Mouse (Mus musculus) hindbrain, embryonic 15.5 days (tissue): Measurements from ENCODE around the gene Vcp. TPM values are rescaled to one million over a fixed set of nuclear protein-coding genes. Genes with fewer than 3 reads are reported as not detected.

ENCODE experiments used
- ATAC-seq: fragments of 200-750 bp; cut with Nextera tagmentation; 2 replicates; pipeline ENCODE4 v1.8.0; 2017; ENCODE audit warnings: low read depth, moderate number of reproducible peaks, moderate TSS enrichment; ENCODE audit not compliant: low FRiP score
- H3K27ac ChIP-seq: fragments of 300-500 bp; sonication (generic); replicated peaks from 2 replicates; pipeline ENCODE4 v1.5.1; 2015; ENCODE audit warnings: mild to moderate bottlenecking, inconsistent platforms
- H3K27me3 ChIP-seq: fragments of 300-500 bp; sonication (generic); 2 replicates; pipeline ENCODE4 v1.6.1; 2015; ENCODE audit warnings: control low read depth, inconsistent platforms
- H3K36me3 ChIP-seq: fragments of 300-500 bp; sonication (generic); 2 replicates; pipeline ENCODE4 v1.6.1; 2015; ENCODE audit warnings: control low read depth, inconsistent platforms
- H3K4me1 ChIP-seq: fragments of 300-500 bp; sonication (generic); replicated peaks from 2 replicates; pipeline ENCODE4 v1.6.1; 2015; ENCODE audit warnings: control low read depth, inconsistent platforms
- H3K4me2 ChIP-seq: fragments of 300-500 bp; sonication (generic); 2 replicates; pipeline ENCODE4 v1.6.1; 2015; ENCODE audit warnings: moderate library complexity, mild to moderate bottlenecking, inconsistent platforms
- H3K4me3 ChIP-seq: fragments of 300-500 bp; sonication (generic); 2 replicates; pipeline ENCODE4 v1.5.1; 2015; ENCODE audit warnings: mild to moderate bottlenecking, inconsistent platforms
- H3K9ac ChIP-seq: fragments of 300-500 bp; sonication (generic); 2 replicates; pipeline ENCODE4 v1.6.1; 2015; ENCODE audit warnings: inconsistent platforms
- H3K9me3 ChIP-seq: fragments of 300-500 bp; sonication (generic); 2 replicates; pipeline ENCODE4 v1.6.1; 2016; ENCODE audit warnings: control low read depth, inconsistent platforms
- WGBS: fragments of 180-500 bp; shearing (Covaris S2); methylation state at CpG from one replicate; pipeline ENCODE4 v1.1.7; 2015; 5-methylcytosine and 5-hydroxymethylcytosine counted together
- polyA plus RNA-seq: library from polyadenylated mRNA; unstranded; fragments of >200 nt; fragmentation: Nextera tagmentation; extraction: Ambion mirVana; gene quantifications from 2 replicates; pipeline ENCODE4 v1.2.1, GENCODE M21; 2015

Vcp gene
- polyA plus RNA-seq, 1 experiment from 2014 or later = 469 TPM

DNA sequence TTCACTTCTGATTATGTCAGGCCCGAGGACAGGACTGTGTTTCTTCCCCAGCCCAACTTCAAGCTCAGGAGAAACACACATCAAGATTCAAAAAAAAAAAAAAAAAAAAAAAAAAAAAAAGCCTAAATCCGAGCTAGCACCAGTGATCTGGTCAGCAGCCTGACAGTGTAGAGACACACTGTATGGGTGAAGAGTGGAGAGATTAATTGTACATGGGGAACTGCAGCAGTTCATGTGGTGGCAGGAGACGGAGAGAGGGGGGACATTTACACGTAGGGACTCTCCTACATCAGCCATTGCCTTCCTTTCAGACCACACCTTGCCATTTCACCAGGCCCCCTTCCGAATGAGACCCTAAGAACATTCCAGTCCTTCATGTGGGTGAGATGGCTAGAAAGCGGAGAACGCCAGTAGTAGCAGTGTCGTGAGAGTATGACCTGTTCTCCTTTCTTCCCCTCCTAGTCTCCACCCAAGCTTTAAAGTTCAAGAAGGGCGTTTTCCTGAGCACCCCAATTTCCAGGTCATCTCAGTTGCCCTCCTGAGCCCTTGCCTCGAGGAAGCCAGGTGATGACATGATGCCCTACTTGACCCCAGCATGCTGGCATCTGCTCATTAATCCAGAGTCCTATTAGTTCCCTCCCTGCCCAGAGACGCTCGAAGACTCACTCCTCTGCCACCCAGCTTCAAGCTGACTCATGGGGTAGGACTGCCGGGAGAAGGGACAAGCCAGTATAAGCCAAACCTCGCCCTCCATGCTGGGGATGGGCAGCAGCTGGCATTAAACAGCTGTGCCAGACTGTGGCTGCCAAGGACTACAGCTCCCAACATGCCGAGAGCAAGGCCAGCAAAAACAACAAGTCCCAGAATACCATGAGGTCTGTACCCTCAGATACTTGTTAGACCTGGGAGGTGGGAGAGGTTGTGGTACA, 38.5 kb upstream of the Vcp start:
- no peaks in the 10 kb centered on the region for H3K9me3 ChIP-seq
- peak overlapping the region; percentile 82; the same call in 1 of the 2 replicates for H3K27ac ChIP-seq
- ATAC-seq = no peak

DNA sequence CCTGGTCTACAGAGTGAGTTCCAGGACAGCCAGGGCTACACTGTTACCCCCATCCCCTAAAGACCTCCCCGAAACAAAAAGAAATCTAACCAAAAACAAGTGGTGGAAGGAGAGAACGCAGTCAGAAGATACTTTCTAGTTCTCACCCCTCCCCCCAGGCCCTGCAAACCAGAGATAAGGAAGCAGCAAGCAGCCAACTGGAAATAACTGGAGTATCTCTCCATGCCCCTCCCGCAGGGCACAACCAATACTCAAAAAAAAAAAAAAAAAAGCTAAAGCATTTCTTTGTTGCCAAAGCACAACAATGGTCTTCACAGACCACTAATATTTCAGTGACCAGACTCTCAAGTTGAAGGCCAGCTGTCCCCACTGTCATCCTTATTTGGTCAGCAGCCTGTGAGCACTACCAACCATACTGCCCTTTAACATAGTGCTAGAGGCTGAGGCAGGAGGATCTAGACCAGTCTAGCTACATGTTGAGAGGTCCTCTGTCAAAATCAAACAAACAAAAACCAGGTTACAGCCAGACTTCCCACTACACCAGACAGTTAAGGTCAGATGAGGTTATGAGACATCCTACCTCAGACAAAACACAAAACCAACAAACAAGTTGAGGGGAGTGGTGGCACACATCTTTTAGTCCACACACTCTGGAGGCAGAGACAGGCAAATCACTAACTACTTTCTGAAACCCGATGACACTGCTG, 37.7 kb upstream of the Vcp start:
- Histone ChIP-seq H3K9ac (no peak overlapping the region), H3K27ac (no peak overlapping the region), H3K36me3 (peaks cover 33% of the 10 kb centered on the region), H3K4me2 (peak overlapping the region; percentile 82), H3K4me3 (no peak overlapping the region), H3K9me3 (no peaks in the 10 kb centered on the region), H3K27me3 (no peaks in the 10 kb centered on the region), H3K4me1 (peaks cover 33% of the 10 kb centered on the region)
- WGBS = 70% methylated on average over 4 of the region's 4 CpGs
- no peak for ATAC-seq

More for the DNA sequence above, 38.5 kb upstream of the Vcp start:
- peak overlapping the region; percentile 94 for H3K4me3 ChIP-seq
- H3K27me3 ChIP-seq = no peaks in the 10 kb centered on the region
- H3K9ac ChIP-seq = peak overlapping the region; percentile 82
- 55% methylated on average over 15 of the region's 15 CpGs for WGBS
- peaks cover 25% of the 10 kb centered on the region for H3K36me3 ChIP-seq
- peak overlapping the region; percentile 82 for H3K4me2 ChIP-seq
- H3K4me1 ChIP-seq = peaks cover 41% of the 10 kb centered on the region

DNA sequence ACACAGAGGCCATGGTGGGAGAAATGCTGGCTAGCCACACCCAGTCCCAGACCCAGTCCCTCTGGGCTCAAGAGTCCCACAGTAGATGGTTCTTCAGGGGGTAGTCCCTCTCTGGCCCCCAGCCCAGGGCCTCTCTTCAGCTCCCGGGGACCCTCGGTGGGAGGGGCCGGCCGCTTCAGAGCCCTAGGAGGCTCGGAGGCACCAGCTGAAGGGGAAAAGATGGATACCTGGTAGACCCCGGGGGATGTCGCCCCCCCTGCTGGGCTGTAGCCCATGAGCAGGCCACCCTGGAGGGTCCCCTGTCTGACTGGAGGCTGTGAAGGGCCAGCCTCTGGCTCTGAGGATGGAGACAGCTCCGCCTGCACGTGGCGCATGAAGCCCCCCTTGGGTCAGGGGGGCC, 36.0 kb upstream of the Vcp start:
- no peak overlapping the region for H3K9ac ChIP-seq
- ATAC-seq = no peak
- peaks cover 33% of the 10 kb centered on the region for H3K36me3 ChIP-seq

DNA sequence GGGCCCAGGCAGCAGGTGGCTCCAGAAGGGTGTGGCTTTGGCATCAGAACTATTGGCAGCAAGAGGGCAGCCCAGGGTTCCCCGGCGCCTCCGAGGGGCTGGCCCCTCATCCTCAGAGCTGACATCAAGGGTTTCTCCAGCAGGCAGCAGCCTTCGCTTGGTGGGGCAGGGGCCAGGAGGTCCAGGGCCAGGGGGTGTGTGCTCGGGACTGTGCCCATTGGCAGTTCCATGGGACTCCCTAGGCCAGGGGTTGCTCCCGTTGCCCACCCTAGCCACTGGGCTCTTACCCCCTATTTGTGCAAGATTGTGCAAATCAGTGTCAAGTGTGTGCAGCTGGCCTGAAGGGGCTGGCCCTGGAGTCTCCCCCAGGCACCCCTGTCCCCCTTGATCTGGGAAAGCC, 35.5 kb upstream of the Vcp start:
- H3K4me1 ChIP-seq = peaks cover 43% of the 10 kb centered on the region
- H3K27me3 ChIP-seq = no peaks in the 10 kb centered on the region
- no peak overlapping the region for H3K4me2 ChIP-seq
- H3K27ac ChIP-seq = no peak overlapping the region
- H3K4me3 ChIP-seq = no peak overlapping the region
- 92% methylated on average over 6 of the region's 6 CpGs for WGBS
- peaks cover 33% of the 10 kb centered on the region for H3K36me3 ChIP-seq
- ATAC-seq = no peak
- no peak overlapping the region for H3K9ac ChIP-seq
- H3K9me3 ChIP-seq = no peaks in the 10 kb centered on the region

More for the DNA sequence above, 36.0 kb upstream of the Vcp start:
- Histone ChIP-seq H3K27ac (no peak overlapping the region), H3K27me3 (no peaks in the 10 kb centered on the region), H3K4me2 (no peak overlapping the region), H3K4me3 (no peak overlapping the region), H3K4me1 (peaks cover 44% of the 10 kb centered on the region), H3K9me3 (no peaks in the 10 kb centered on the region)
- 87% methylated on average over 10 of the region's 10 CpGs for WGBS

DNA sequence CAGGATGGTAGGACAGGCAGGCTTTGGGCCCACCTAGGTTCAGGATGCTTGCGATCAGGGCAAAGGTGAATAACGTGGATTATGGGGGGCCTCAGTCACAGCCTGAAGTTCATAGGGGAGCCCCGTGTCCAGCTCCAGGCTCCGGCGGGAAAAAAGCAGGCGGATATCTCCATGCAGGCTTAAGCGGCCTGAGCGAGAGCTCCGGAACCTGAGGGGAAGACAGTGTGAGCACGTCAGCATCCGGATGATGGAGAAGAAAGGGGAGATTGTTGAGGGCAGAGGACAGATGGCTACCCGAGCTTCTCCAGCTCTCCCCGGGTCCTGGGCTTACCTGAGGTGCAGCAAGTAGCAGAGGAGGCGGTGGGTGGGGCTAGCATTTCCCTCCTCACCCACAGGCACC, 33.2 kb upstream of the Vcp start:
- H3K9ac ChIP-seq = no peak overlapping the region
- H3K9me3 ChIP-seq = no peaks in the 10 kb centered on the region
- H3K27me3 ChIP-seq = no peaks in the 10 kb centered on the region
- peaks cover 39% of the 10 kb centered on the region for H3K4me1 ChIP-seq
- H3K4me2 ChIP-seq = no peak overlapping the region
- ATAC-seq = no peak
- 85% methylated on average over 14 of the region's 14 CpGs for WGBS
- H3K27ac ChIP-seq = no peak overlapping the region
- H3K36me3 ChIP-seq = peaks cover 38% of the 10 kb centered on the region
- H3K4me3 ChIP-seq = no peak overlapping the region

DNA sequence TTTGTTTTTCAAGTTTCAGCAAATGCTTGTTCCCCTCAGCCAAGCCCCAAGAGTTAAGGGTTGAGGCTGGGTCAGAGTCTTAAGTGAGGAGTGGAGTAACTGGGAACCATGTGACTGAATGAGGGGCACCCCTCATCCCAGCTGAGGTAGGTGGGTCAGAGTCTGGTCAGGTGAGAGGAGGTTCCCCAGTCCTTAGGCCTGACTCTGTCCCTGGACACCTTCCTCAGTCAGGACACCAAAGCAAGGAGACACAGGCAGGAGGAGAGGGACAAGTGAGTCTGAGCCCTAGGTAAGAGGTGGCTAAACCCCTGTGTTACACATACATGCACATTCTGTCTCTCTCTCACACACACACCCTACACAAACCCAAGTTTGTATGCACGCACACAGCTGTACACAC, 32.2 kb upstream of the Vcp start:
- 100% methylated on average over 1 of the region's 1 CpGs for WGBS

DNA sequence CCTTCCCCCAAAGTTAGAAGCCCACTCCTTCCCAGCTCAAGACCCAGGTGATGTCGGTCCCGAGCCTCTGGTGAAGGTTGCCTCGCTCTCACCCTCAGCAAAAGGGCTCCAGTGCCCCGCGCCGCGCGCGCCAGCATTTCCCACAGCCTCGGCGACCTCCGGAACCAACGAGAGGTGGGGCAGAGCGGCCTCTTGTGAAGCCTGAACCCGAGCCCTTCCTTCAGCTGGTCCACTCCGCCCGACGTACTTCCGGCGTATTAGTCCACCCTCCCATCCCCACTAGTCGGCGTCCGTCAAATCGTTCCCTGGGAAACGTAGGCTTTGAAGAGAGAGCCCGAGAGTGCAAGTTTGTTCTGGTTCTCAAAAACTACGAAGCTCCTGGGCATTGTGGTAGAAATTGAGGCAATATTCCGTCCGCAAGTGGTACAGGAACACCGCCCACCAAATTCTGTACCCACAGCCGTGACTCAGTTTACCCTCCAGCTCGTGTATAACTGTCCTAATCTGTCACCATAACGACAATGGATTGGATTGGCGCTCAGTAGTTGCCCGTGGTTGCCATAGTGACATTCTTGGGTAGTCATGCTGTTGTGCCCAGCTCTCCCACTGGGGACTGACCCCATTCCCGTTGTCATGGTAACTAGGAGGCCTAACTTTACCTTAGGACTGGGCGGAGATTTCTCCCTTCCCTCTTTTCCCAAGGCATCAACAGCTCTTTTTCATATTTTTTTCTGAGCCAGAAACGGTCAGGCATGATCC, 31.1 kb upstream of the Vcp start, which contains the start of gene Stoml2:
TSS of gene Stoml2 (minus strand) at position 474 of the 759 bp plus-strand sequence.
- Histone ChIP-seq H3K27ac (peak within 1 kb of the TSS; percentile 84), H3K36me3 (peaks cover 49% of the 10 kb centered on the region), H3K9ac (peak within 1 kb of the TSS; percentile 92), H3K4me3 (peak within 1 kb of the TSS; percentile 83), H3K9me3 (no peaks in the 10 kb centered on the region), H3K27me3 (no peaks in the 10 kb centered on the region), H3K4me2 (peak within 1 kb of the TSS; percentile 71), H3K4me1 (peaks cover 24% of the 10 kb centered on the region)
- peak; percentile 96 for ATAC-seq
- WGBS = under 1% methylated on average over 38 of the region's 38 CpGs

More for the DNA sequence above, 32.2 kb upstream of the Vcp start:
- Histone ChIP-seq H3K9me3 (no peaks in the 10 kb centered on the region), H3K27me3 (no peaks in the 10 kb centered on the region), H3K27ac (peak overlapping the region; percentile 84; the same call in 1 of the 2 replicates), H3K4me3 (no peak overlapping the region), H3K9ac (no peak overlapping the region), H3K36me3 (peaks cover 44% of the 10 kb centered on the region), H3K4me1 (peaks cover 29% of the 10 kb centered on the region), H3K4me2 (no peak overlapping the region)
- no peak for ATAC-seq

DNA sequence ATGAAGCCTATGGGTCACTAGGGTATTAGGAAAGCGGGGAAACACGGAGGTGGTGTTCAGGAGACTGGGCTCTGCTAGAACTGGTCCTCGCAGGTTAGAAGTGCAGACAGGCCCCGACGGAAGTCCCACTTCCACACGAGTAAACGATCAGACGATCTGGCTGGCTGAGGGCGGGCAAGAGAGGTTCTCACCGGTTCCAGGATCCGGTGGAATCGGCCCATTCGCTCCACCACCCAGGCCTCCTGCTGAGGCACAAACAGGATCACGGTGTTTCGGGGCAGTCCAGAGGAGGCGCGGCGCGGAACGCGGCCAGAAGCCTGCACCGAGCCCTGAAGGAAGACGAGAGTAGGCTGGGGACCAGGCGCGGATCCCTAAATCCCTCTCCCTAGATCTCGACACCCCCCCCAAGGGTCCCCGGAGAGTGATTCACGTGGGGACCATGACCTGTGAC, 30.5 kb upstream of the Vcp start:
- Histone ChIP-seq H3K9ac (peak overlapping the region; percentile 92), H3K4me1 (peaks cover 24% of the 10 kb centered on the region), H3K27me3 (no peaks in the 10 kb centered on the region), H3K27ac (peak overlapping the region; percentile 84), H3K36me3 (peaks cover 45% of the 10 kb centered on the region), H3K4me2 (peak overlapping the region; percentile 71), H3K4me3 (peak overlapping the region; percentile 83), H3K9me3 (no peaks in the 10 kb centered on the region)
- peak; percentile 65 for ATAC-seq
- WGBS = 2% methylated on average over 28 of the region's 28 CpGs

DNA sequence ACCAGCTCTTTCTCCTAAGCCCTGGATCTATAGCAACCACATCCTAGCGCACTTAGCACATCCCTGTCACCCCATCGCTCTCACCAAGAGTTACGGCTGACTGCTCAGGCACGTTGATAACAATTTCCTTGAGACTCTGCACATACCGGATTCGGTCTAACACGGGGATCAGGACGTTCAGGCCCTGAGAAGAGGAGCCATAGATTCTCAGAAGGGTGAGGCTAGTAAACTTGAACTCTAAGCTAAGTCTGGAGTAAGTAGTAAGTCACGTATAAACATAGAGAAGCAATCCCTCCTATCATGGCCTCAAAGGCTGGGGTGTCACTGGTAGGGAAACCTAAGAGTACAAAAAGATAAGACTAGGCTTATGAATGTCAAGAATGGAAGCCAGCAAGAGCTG, 30.0 kb upstream of the Vcp start:
- ATAC-seq = no peak
- Histone ChIP-seq H3K27me3 (no peaks in the 10 kb centered on the region), H3K9me3 (no peaks in the 10 kb centered on the region), H3K9ac (peak overlapping the region; percentile 92), H3K36me3 (peaks cover 40% of the 10 kb centered on the region), H3K27ac (peak overlapping the region; percentile 84), H3K4me1 (peaks cover 24% of the 10 kb centered on the region), H3K4me2 (peak overlapping the region; percentile 71), H3K4me3 (peak overlapping the region; percentile 83)
- 77% methylated on average over 9 of the region's 9 CpGs for WGBS

DNA sequence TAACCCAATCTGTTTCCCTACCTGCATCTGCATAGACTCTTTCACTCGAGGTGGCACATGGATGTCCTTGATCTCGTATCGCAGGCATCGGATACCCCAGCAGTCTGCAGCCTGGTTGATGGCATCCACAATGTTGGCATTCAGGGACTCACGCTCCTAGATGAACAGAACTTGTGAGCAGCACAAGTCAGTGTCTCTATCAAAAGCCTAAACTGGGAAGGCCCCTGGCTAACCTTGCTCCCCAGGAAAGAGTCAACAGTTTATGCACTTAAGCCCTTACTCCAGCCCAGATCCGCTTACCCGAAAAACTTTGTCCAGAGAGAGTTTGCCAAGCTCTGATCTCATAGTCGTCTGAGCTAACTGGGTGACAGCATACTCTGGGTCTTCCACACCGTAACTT, 29.4 kb upstream of the Vcp start:
- ATAC-seq = no peak
- peaks cover 29% of the 10 kb centered on the region for H3K4me1 ChIP-seq
- H3K9ac ChIP-seq = no peak overlapping the region
- no peak overlapping the region; the same call in 1 of the 2 replicates for H3K4me2 ChIP-seq
- H3K27ac ChIP-seq = no peak overlapping the region
- peaks cover 35% of the 10 kb centered on the region for H3K36me3 ChIP-seq
- no peaks in the 10 kb centered on the region for H3K9me3 ChIP-seq
- WGBS = 95% methylated on average over 9 of the region's 9 CpGs
- H3K4me3 ChIP-seq = no peak overlapping the region
- H3K27me3 ChIP-seq = no peaks in the 10 kb centered on the region

DNA sequence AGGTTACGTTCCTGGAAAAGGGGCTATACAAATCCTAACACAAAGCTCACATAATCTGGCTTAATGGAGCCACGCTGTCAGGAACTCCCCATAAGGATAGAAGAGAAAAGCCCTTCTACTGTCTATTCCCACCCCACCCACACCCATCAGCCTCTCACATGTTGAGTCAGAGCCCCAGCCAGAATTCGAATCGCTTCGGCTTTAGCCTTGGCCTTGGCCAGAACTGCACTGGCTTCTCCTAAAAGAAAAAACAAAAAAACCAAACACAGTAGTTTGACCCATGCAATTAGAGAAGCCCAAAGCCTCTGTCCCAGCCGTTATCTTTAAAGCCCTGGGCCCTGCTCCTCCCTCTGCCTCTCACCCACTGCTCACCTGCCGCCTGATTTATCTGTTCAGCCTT, 28.8 kb upstream of the Vcp start:
- H3K9me3 ChIP-seq = no peaks in the 10 kb centered on the region
- ATAC-seq = no peak
- no peak overlapping the region for H3K9ac ChIP-seq
- H3K27me3 ChIP-seq = no peaks in the 10 kb centered on the region
- peaks cover 35% of the 10 kb centered on the region for H3K4me1 ChIP-seq
- no peak overlapping the region for H3K4me2 ChIP-seq
- 96% methylated on average over 7 of the region's 7 CpGs for WGBS
- peaks cover 29% of the 10 kb centered on the region for H3K36me3 ChIP-seq
- H3K27ac ChIP-seq = no peak overlapping the region
- H3K4me3 ChIP-seq = no peak overlapping the region
